In the genomic region with DNA sequence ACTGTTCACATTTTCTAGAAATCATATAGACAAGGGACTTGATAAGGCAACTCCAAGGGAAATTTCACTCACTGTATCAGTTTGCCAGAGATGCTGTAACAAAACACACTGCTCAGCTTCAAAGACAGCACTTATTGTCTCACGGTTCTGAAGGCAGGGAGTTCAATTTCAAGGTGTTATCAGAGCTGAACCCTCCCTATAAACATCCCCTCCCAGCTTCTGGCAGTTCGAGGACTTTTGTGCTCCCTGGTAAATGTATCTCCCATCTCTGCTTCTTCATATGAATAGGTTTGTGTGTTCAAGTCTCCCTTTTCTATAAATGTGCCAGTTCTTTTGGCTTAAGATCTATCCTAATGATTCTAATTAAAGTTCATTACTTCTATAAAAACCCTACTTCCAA, we compare ENCODE assay signal across 16 mouse cellular contexts.
"Had no signal": no experiment of that assay in that cellular context is flagged by ENCODE, and none has a peak within 500 bp of the region (broad histone marks: within the 10 kb centered on the region; RNA-seq: fewer than 3 reads in every experiment).

No protein-coding gene starts in this region.

- H3K36me3 ChIP-seq: lung, embryonic 15.5 days; midbrain, embryonic 13.5 days; midbrain, embryonic 15.5 days; neural tube, embryonic 12.5 days; stomach, embryonic 15.5 days had no signal

- ATAC-seq: lung, postnatal 0 days; midbrain, embryonic 13.5 days; midbrain, embryonic 15.5 days had no signal

- H3K27ac ChIP-seq: lung, embryonic 15.5 days; macrophage; midbrain, embryonic 13.5 days; midbrain, embryonic 15.5 days; neural tube, embryonic 12.5 days; stomach, embryonic 15.5 days; stomach, postnatal 0 days had no signal

- H3K9ac ChIP-seq: lung, embryonic 15.5 days; midbrain, embryonic 13.5 days; midbrain, embryonic 15.5 days; neural tube, embryonic 12.5 days; stomach, embryonic 15.5 days had no signal

- H3K27me3 ChIP-seq: lung, embryonic 15.5 days; megakaryocyte, embryonic 14.5 days; midbrain, embryonic 13.5 days; midbrain, embryonic 15.5 days; neural tube, embryonic 12.5 days; stomach, embryonic 15.5 days had no signal

- H3K4me1 ChIP-seq: midbrain, embryonic 15.5 days; stomach, embryonic 15.5 days had no signal

- H3K9me3 ChIP-seq: lung, embryonic 15.5 days; megakaryocyte, embryonic 14.5 days; midbrain, embryonic 13.5 days; midbrain, embryonic 15.5 days; neural tube, embryonic 12.5 days; stomach, embryonic 15.5 days had no signal

- H3K4me2 ChIP-seq: lung, embryonic 15.5 days; midbrain, embryonic 11.5 days; midbrain, embryonic 13.5 days; midbrain, embryonic 15.5 days; neural tube, embryonic 12.5 days; stomach, embryonic 15.5 days had no signal

- DNase-seq: lung, postnatal 14 days; lung, postnatal 36 days; right cerebral cortex, postnatal 14 days; thymus, adult 2 months; thymus, postnatal 25 days; thymus, postnatal 4 days had no signal

- H3K4me3 ChIP-seq: lung, embryonic 15.5 days; megakaryocyte, embryonic 14.5 days; midbrain, embryonic 13.5 days; midbrain, embryonic 15.5 days; neural tube, embryonic 12.5 days; stomach, embryonic 15.5 days had no signal
